Mouse (Mus musculus) CH12.LX (cell line): Measurements from ENCODE around the gene Tgfbr1. TPM values are rescaled to one million over a fixed set of nuclear protein-coding genes. Genes with fewer than 3 reads are reported as not detected.

Experiments
- DNase-seq: peaks from one replicate; pipeline ENCODE4 v3.0.0-alpha.2; 2013; ENCODE audit errors: extremely low read depth
- H3K27ac ChIP-seq: 2 replicates; pipeline ENCODE4 v1.5.1; 2012; ENCODE audit warnings: low read depth, mild to moderate bottlenecking, control low read depth, moderate library complexity; ENCODE audit not compliant: insufficient read depth
- H3K27me3 ChIP-seq: replicated peaks from 2 replicates; pipeline ENCODE3; 2012; ENCODE audit warnings: inconsistent platforms
- H3K36me3 ChIP-seq, 2 experiments: replicated peaks in 1 of 2; 2 replicates each; pipeline versions ENCODE3 to v1.6.1; 2012; ENCODE audit warnings: inconsistent platforms in 1 of 2, low read length in 1 of 2, mild to moderate bottlenecking in 1 of 2, mixed read lengths in 1 of 2, moderate library complexity in 1 of 2; ENCODE audit not compliant: control insufficient read depth in 1 of 2, insufficient read depth in 1 of 2
- H3K4me1 ChIP-seq, 2 experiments: 2 replicates each; pipeline ENCODE4 v1.6.1; 2012; ENCODE audit warnings: inconsistent platforms in 1 of 2, moderate library complexity in 1 of 2; ENCODE audit not compliant: insufficient read depth in 2 of 2, control insufficient read depth in 1 of 2
- H3K4me2 ChIP-seq: 2 replicates; pipeline ENCODE4 v1.6.1; 2012; ENCODE audit warnings: low read depth, mild to moderate bottlenecking, control low read depth; ENCODE audit not compliant: poor library complexity, insufficient read depth, severe bottlenecking
- H3K4me3 ChIP-seq, 3 experiments: fragments of 150-350 bp in 1 of 3; sonication (generic) in 1 of 3; replicated peaks in 1 of 3; 2 replicates each; pipeline versions ENCODE3 to v1.5.1; 2011 to 2012; ENCODE audit warnings: low read depth in 2 of 3, low read length in 2 of 3, mild to moderate bottlenecking in 2 of 3, moderate library complexity in 2 of 3, control low read depth in 1 of 3, improper control_type of control experiment in 1 of 3, inconsistent platforms in 1 of 3, mixed read lengths in 1 of 3; ENCODE audit not compliant: poor library complexity in 1 of 3
- H3K79me2 ChIP-seq: replicated peaks from 2 replicates; pipeline ENCODE4 v1.6.1; 2012; ENCODE audit warnings: mild to moderate bottlenecking, moderate library complexity; ENCODE audit not compliant: control insufficient read depth, poor library complexity, insufficient read depth, severe bottlenecking; ENCODE audit errors: extremely low read depth
- H3K9ac ChIP-seq: 2 replicates; pipeline ENCODE4 v1.6.1; 2012; ENCODE audit warnings: low read depth, mild to moderate bottlenecking, control low read depth, moderate library complexity; ENCODE audit not compliant: insufficient read depth
- H3K9me3 ChIP-seq: replicated peaks from 2 replicates; pipeline ENCODE3; 2012; ENCODE audit warnings: low read length, inconsistent platforms, mixed read lengths
- CHD2 ChIP-seq: IDR thresholded peaks from 2 replicates; pipeline ENCODE4 v1.6.1; 2011; ENCODE audit warnings: low read length, improper control_type of control experiment
- E2F4 ChIP-seq: IDR thresholded peaks from 2 replicates; pipeline ENCODE4 v1.6.1; 2011; ENCODE audit warnings: low read depth, low read length, improper control_type of control experiment; ENCODE audit not compliant: insufficient replicate concordance
- EP300 ChIP-seq: IDR thresholded peaks from 2 replicates; pipeline ENCODE4 v1.6.1; 2011; ENCODE audit warnings: low read length, improper control_type of control experiment
- JUND ChIP-seq: conservative IDR thresholded peaks from 2 replicates; pipeline ENCODE4 v1.6.1; 2011; ENCODE audit warnings: low read depth, low read length, improper control_type of control experiment
- MAX ChIP-seq: IDR thresholded peaks from 2 replicates; pipeline ENCODE4 v1.6.1; 2011; ENCODE audit warnings: low read length, improper control_type of control experiment
- MXI1 ChIP-seq: IDR thresholded peaks from 2 replicates; pipeline ENCODE4 v1.6.1; 2011; ENCODE audit warnings: mild to moderate bottlenecking, low read depth, low read length, improper control_type of control experiment
- NELFE ChIP-seq: IDR thresholded peaks from 2 replicates; pipeline ENCODE4 v1.6.1; 2011; ENCODE audit warnings: low read depth, low read length, improper control_type of control experiment
- NRF1 ChIP-seq: IDR thresholded peaks from 2 replicates; pipeline ENCODE4 v1.6.1; 2014; ENCODE audit warnings: low read depth, mild to moderate bottlenecking, inconsistent platforms, low read length, improper control_type of control experiment, moderate library complexity
- POLR2AphosphoS2 ChIP-seq: IDR thresholded peaks from 2 replicates; pipeline ENCODE4 v1.6.1; 2011; ENCODE audit warnings: low read depth, low read length, improper control_type of control experiment
- RCOR1 ChIP-seq: conservative IDR thresholded peaks from 2 replicates; pipeline ENCODE4 v1.6.1; 2012; ENCODE audit warnings: low read depth, mild to moderate bottlenecking, inconsistent platforms, low read length, improper control_type of control experiment
- SIN3A ChIP-seq: IDR thresholded peaks from 2 replicates; pipeline ENCODE4 v1.6.1; 2012; ENCODE audit warnings: low read length, improper control_type of control experiment, inconsistent platforms
- TCF12 ChIP-seq: IDR thresholded peaks from 2 replicates; pipeline ENCODE4 v1.6.1; 2014; ENCODE audit warnings: low read depth, mild to moderate bottlenecking, inconsistent platforms, low read length, improper control_type of control experiment
- UBTF ChIP-seq: IDR thresholded peaks from 2 replicates; pipeline ENCODE4 v1.6.1; 2012; ENCODE audit warnings: low read depth, mild to moderate bottlenecking, inconsistent platforms, low read length, improper control_type of control experiment, moderate library complexity
- USF1 ChIP-seq: IDR thresholded peaks from 2 replicates; pipeline ENCODE4 v1.6.1; 2014; ENCODE audit warnings: low read depth, mild to moderate bottlenecking, inconsistent platforms, low read length, improper control_type of control experiment
- ZMIZ1 ChIP-seq: IDR thresholded peaks from 2 replicates; pipeline ENCODE4 v1.6.1; 2012; ENCODE audit warnings: low read depth, mild to moderate bottlenecking, inconsistent platforms, low read length, improper control_type of control experiment
- ZNF384 ChIP-seq: IDR thresholded peaks from 2 replicates; pipeline ENCODE4 v1.6.1; 2012; ENCODE audit warnings: low read depth, low read length, improper control_type of control experiment, inconsistent platforms
- dilution Hi-C: fragments of 300-500 bp; cut with MboI; formaldehyde crosslinking; loops from 2 replicates; pipeline ENCODE4 v1.14.3; 2020; ENCODE audit warnings: low sequenced_read_pairs; ENCODE audit not compliant: extremely low pct_unique_long_range_greater_than_20kb, extremely low pct_ligation_motif_present
- in situ Hi-C: fragments of 300-500 bp; cut with MboI; formaldehyde crosslinking; loops from 3 replicates; pipeline ENCODE4 v1.14.3; 2019; ENCODE audit warnings: low sequenced_read_pairs, low pct_ligation_motif_present, low pct_unique_long_range_greater_than_20kb, mixed read lengths
- polyA plus RNA-seq: library from polyadenylated mRNA; unstranded; fragments of >175 nt; gene quantifications from 2 replicates; pipeline ENCODE4 v1.2.1, GENCODE M21; 2012; ENCODE audit warnings: low read depth; ENCODE audit not compliant: insufficient read length
- total RNA-seq, 2 experiments: library from RNA; depleted of rRNA; stranded (reverse); fragments of 300-350 nt in 1 of 2; fragments of >200 nt in 1 of 2; gene quantifications; 2 replicates each; pipeline ENCODE4 v1.2.3; 2012 to 2014

Tgfbr1 gene
- total and polyA plus RNA-seq, 3 experiments = 3.4 to 8.7 (median 7.0) TPM

DNA sequence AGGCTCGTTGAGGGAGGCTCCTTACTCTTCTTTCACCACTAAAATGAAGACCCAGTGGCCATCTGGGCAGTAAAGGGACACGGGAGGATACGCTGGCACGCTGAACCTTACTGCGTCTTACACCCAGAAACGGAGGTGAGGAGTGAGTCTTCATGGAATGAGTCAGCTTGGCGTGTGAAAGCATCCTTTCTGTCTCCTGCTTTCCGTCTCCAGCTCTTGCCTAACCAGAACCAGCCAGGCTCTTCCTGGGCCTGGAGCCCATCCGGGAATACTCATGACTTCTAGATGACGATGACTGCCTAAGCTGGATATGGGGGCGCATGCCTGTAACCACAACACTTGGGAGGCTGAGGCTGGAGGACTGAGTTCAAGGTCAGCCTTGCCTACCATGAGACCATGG, 87.9 kb downstream of the Tgfbr1 start:
- in situ Hi-C loops (loop anchor here (25.0 kb wide), 2 partner anchors 371 to 971 kb away; no protein-coding TSS in a partner anchor), dilution Hi-C loops (no loop called here)
- TF ChIP-seq SIN3A = no peak
- TF ChIP-seq CHD2 = no peak
- no peak for TF ChIP-seq EP300
- no peak for TF ChIP-seq NELFE
- no peak for TF ChIP-seq E2F4
- no peak for TF ChIP-seq MXI1
- peaks cover 0 to 12% of the 10 kb centered on the region in 2 experiments; a peak in 2 of 4 replicates for H3K4me1 ChIP-seq
- no peak overlapping the region for H3K4me3 ChIP-seq
- no peak overlapping the region for H3K27ac ChIP-seq
- peaks cover 1% of the 10 kb centered on the region for H3K27me3 ChIP-seq
- no peaks in the 10 kb centered on the region for H3K36me3 ChIP-seq
- no peak for DNase-seq
- no peak overlapping the region for H3K9ac ChIP-seq
- H3K4me2 ChIP-seq = no peak overlapping the region
- no peaks in the 10 kb centered on the region for H3K9me3 ChIP-seq
- no peaks in the 10 kb centered on the region for H3K79me2 ChIP-seq

DNA sequence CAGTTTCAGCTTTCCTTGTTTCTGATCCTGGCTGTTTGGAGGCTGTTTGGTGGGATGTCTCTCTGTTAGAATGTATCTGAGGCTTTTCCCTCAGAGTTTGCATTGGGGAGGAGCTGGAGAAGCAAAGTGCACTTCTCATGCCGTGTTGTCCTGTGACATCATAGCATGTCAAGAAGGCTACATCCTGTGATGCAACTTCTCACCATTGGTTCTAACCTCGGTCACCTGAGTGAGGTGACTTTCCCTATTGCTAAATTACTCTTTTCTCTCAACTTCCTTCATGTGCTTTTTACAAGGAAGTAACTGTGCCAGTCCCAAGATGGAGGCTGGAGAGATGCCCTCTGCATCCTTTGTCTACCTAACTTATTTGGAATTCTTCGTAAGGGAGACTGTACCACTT, 95.5 kb downstream of the Tgfbr1 start:
- Histone ChIP-seq H3K36me3 (no peaks in the 10 kb centered on the region), H3K9ac (no peak overlapping the region), H3K27me3 (no peaks in the 10 kb centered on the region), H3K4me1 (peaks cover 19 to 35% of the 10 kb centered on the region in 2 experiments; a peak in 3 of 4 replicates), H3K27ac (no peak overlapping the region), H3K79me2 (no peaks in the 10 kb centered on the region), H3K4me2 (no peak overlapping the region), H3K9me3 (no peaks in the 10 kb centered on the region), H3K4me3 (no peak overlapping the region)
- TF ChIP-seq MAX = no peak
- no peak for TF ChIP-seq SIN3A
- no peak for TF ChIP-seq ZNF384
- TF ChIP-seq JUND = no peak
- no peak for TF ChIP-seq TCF12
- no peak for TF ChIP-seq USF1
- TF ChIP-seq POLR2AphosphoS2 = no peak
- no peak for TF ChIP-seq E2F4
- no peak for TF ChIP-seq UBTF
- no peak for TF ChIP-seq NRF1
- TF ChIP-seq NELFE = no peak
- in situ Hi-C loops = loop anchor here (25.0 kb wide), 2 partner anchors 364 to 964 kb away; no protein-coding TSS in a partner anchor
- DNase-seq = no peak
- dilution Hi-C loops = no loop called here

DNA sequence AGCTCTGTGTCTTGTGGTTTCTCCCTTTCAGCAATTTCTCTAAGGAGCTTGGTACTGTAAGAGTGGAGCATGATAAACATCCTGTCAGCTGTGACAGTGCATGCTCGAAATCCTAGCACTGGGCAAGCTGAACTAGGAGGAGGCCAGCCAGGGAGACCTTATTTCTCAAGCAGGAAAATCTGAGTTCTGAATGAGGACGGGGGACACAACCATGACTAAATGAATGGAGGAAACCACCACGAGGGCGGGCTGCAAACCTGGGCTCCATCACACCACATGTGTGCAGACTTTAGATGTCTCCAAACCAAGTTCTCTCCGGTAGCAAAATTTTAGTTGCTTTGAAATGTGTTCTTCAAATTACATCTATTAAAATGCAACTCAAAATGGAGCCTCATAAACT, 96.1 kb downstream of the Tgfbr1 start:
- peaks cover 19 to 35% of the 10 kb centered on the region in 2 experiments; a peak in 3 of 4 replicates for H3K4me1 ChIP-seq
- in situ Hi-C loops = loop anchor here (25.0 kb wide), 2 partner anchors 363 to 963 kb away; no protein-coding TSS in a partner anchor
- no peak overlapping the region for H3K4me3 ChIP-seq
- no peak overlapping the region for H3K9ac ChIP-seq
- dilution Hi-C loops = no loop called here
- no peaks in the 10 kb centered on the region for H3K36me3 ChIP-seq
- no peaks in the 10 kb centered on the region for H3K9me3 ChIP-seq
- H3K27ac ChIP-seq = no peak overlapping the region
- no peak for DNase-seq
- no peaks in the 10 kb centered on the region for H3K79me2 ChIP-seq
- no peak for TF ChIP-seq ZMIZ1
- no peak for TF ChIP-seq RCOR1
- TF ChIP-seq E2F4 = no peak
- no peak for TF ChIP-seq MAX
- H3K27me3 ChIP-seq = no peaks in the 10 kb centered on the region
- H3K4me2 ChIP-seq = no peak overlapping the region
